ENCODE assay signal across 9 mouse cellular contexts in genomic region chr16:18798841-18799240, GRCm38 (mm10). TPM values are rescaled to one million over a fixed set of nuclear protein-coding genes. Genes with fewer than 3 reads are reported as not detected.
A peak's percentile ranks its signal among the peaks of the same experiment; 100 is the strongest.
DNase-seq lines count a peak whose midpoint lies in the region; ATAC-seq and TF ChIP-seq lines count a peak whose summit lies in the region.
"Had no signal": no experiment of that assay in that cellular context is flagged by ENCODE, and none has a peak within 500 bp of the region (broad histone marks: within the 10 kb centered on the region; RNA-seq: fewer than 3 reads in every experiment).

No protein-coding gene starts in this region.

- no peak for TF ChIP-seq POLR2A in heart, adult 2 months (IDR thresholded peaks at IDR 0.05; ENCODE audit: insufficient read depth, low read depth, low read length)
- no peak for TF ChIP-seq POLR2A in MEL (IDR thresholded peaks at IDR 0.05; ENCODE audit: control insufficient read depth in 1 of 2, insufficient read depth in 1 of 2, low read depth in 1 of 2, low read length in 2 of 2, poor library complexity in 1 of 2)

- WGBS in heart, adult 2 months, result 64% methylated on average over 2 of the region's 2 CpGs
- WGBS in heart, embryonic 11.5 days (ENCODE audit: insufficient replicate concordance), result 79% methylated on average over 2 of the region's 2 CpGs
- WGBS in midbrain, embryonic 12.5 days, result 84% methylated on average over 2 of the region's 2 CpGs

- peak; percentile 98 for TF ChIP-seq CTCF in heart, adult 2 months (IDR thresholded peaks at IDR 0.05)
- peak; percentile 25 to 42 (median 31); a peak in 3 of 6 replicates for TF ChIP-seq CTCF in MEL (IDR thresholded peaks at IDR 0.05 in 2 of 3, conservative IDR thresholded peaks at IDR 0.05 in 1 of 3; ENCODE audit: control insufficient read depth in 1 of 3, insufficient read depth in 1 of 3, low read depth in 2 of 3, low read length in 3 of 3, poor library complexity in 1 of 3, severe bottlenecking in 1 of 3)

- H3K9me3 ChIP-seq in heart, embryonic 11.5 days (replicated peaks; ENCODE audit: control insufficient read depth, low read length), result no peaks in the 10 kb centered on the region
- H3K9me3 ChIP-seq in MEL (replicated peaks; ENCODE audit: insufficient read depth, low read length), result no peaks in the 10 kb centered on the region
- H3K9me3 ChIP-seq in midbrain, embryonic 12.5 days, result no peaks in the 10 kb centered on the region
- H3K9me3 ChIP-seq: limb, embryonic 15.5 days had no signal

- intact Hi-C loops in heart, adult 2 months (cut with DNase I), result loop anchor here (1.0 to 5.0 kb wide), 3 partner anchors 22 to 172 kb away; partner anchors contain the start of genes Cldn5, Gm49601 and Sept5
- intact Hi-C loops in heart, postnatal 36 days (cut with DNase I), result loop anchor here (1.0 to 5.0 kb wide), 2 partner anchors 103 to 172 kb away; partner anchors contain the start of genes Gm49601 and Sept5

- no peak overlapping the region for H3K4me2 ChIP-seq in heart, embryonic 11.5 days
- no peak overlapping the region for H3K4me2 ChIP-seq in midbrain, embryonic 12.5 days (replicated peaks)
- H3K4me2 ChIP-seq: limb, embryonic 15.5 days had no signal

- DNase-seq in heart, adult 2 months, result peak; percentile 43 to 73
- DNase-seq in MEL (ENCODE audit: low read depth, low spot score), result no peak
- DNase-seq in embryo, embryonic 11 days, result peak; percentile 35
- peak; percentile 41 to 68 for DNase-seq in heart, postnatal 36 days
- DNase-seq in layer of hippocampus, postnatal 10 days (ENCODE audit: low spot score in 2 of 2), result peak; percentile 78 to 85
- DNase-seq in yolk sac, embryonic 10.5 days (ENCODE audit: low spot score), result no peak

- ATAC-seq in heart, embryonic 11.5 days (replicated peaks; ENCODE audit: insufficient number of reproducible peaks, low FRiP score, low TSS enrichment), result no peak
- peak; percentile 47; the same call in 1 of the 2 replicates for ATAC-seq in midbrain, embryonic 12.5 days (ENCODE audit: low FRiP score, low read depth)

- H3K9ac ChIP-seq in heart, adult 2 months (ENCODE audit: low read depth, low read length), result no peak overlapping the region
- no peak overlapping the region for H3K9ac ChIP-seq in heart, embryonic 11.5 days (ENCODE audit: low read depth, low read length)
- H3K9ac ChIP-seq in MEL (ENCODE audit: control insufficient read depth, low read depth, low read length, poor library complexity, severe bottlenecking), result no peak overlapping the region
- H3K9ac ChIP-seq in midbrain, embryonic 12.5 days (replicated peaks), result no peak overlapping the region
- H3K9ac ChIP-seq: limb, embryonic 15.5 days had no signal

- H3K4me1 ChIP-seq in heart, adult 2 months (ENCODE audit: control insufficient read depth, insufficient read depth, low read length), result no peaks in the 10 kb centered on the region; the same call in 1 of the 2 replicates
- H3K4me1 ChIP-seq in heart, embryonic 11.5 days (ENCODE audit: control insufficient read depth, insufficient read depth, low read length), result no peaks in the 10 kb centered on the region
- H3K4me1 ChIP-seq in MEL (ENCODE audit: control insufficient read depth in 1 of 2, insufficient read depth in 2 of 2, low read length in 2 of 2), result no peaks in the 10 kb centered on the region
- H3K4me1 ChIP-seq in midbrain, embryonic 12.5 days, result no peaks in the 10 kb centered on the region
- H3K4me1 ChIP-seq: limb, embryonic 15.5 days had no signal

- TF ChIP-seq EP300 in heart, adult 2 months (IDR thresholded peaks at IDR 0.05; ENCODE audit: insufficient read depth, low read depth, low read length), result peak; percentile 86
- no peak for TF ChIP-seq EP300 in MEL (IDR thresholded peaks at IDR 0.05; ENCODE audit: low read depth in 1 of 2, low read length in 2 of 2)

- H3K27ac ChIP-seq in heart, adult 2 months, result no peak overlapping the region
- H3K27ac ChIP-seq in heart, embryonic 11.5 days (ENCODE audit: low read depth, low read length), result no peak overlapping the region
- H3K27ac ChIP-seq in MEL (ENCODE audit: control insufficient read depth, low read depth, low read length), result no peak overlapping the region
- H3K27ac ChIP-seq in midbrain, embryonic 12.5 days (replicated peaks), result no peak overlapping the region
- H3K27ac ChIP-seq: limb, embryonic 15.5 days had no signal

- no peak overlapping the region for H3K4me3 ChIP-seq in heart, adult 2 months
- H3K4me3 ChIP-seq in heart, embryonic 11.5 days (ENCODE audit: low read depth, low read length), result no peak overlapping the region
- H3K4me3 ChIP-seq in MEL (ENCODE audit: control insufficient read depth in 1 of 2, insufficient read depth in 1 of 2, low read depth in 2 of 2, low read length in 2 of 2), result no peak overlapping the region
- no peak overlapping the region for H3K4me3 ChIP-seq in midbrain, embryonic 12.5 days
- H3K4me3 ChIP-seq: limb, embryonic 15.5 days had no signal

- TF ChIP-seq RAD21 in MEL (IDR thresholded peaks at IDR 0.05; ENCODE audit: low read depth, low read length), result peak; percentile 24

- no peaks in the 10 kb centered on the region for H3K79me2 ChIP-seq in heart, adult 2 months (replicated peaks; ENCODE audit: control insufficient read depth, insufficient read depth, low read length)
- no peaks in the 10 kb centered on the region for H3K79me2 ChIP-seq in MEL (ENCODE audit: control insufficient read depth, insufficient read depth, low read length, poor library complexity)

- H3K27me3 ChIP-seq in heart, adult 2 months (ENCODE audit: control insufficient read depth, insufficient read depth, low read length), result no peaks in the 10 kb centered on the region
- no peaks in the 10 kb centered on the region for H3K27me3 ChIP-seq in heart, embryonic 11.5 days (ENCODE audit: control insufficient read depth, insufficient read depth, low read length)
- H3K27me3 ChIP-seq in MEL (ENCODE audit: control insufficient read depth in 1 of 2, insufficient read depth in 2 of 2, low read length in 2 of 2), result no peaks in the 10 kb centered on the region
- no peaks in the 10 kb centered on the region for H3K27me3 ChIP-seq in midbrain, embryonic 12.5 days
- H3K27me3 ChIP-seq: limb, embryonic 15.5 days had no signal

- H3K36me3 ChIP-seq in heart, adult 2 months (ENCODE audit: control insufficient read depth, insufficient read depth, low read length), result no peaks in the 10 kb centered on the region
- H3K36me3 ChIP-seq in heart, embryonic 11.5 days (ENCODE audit: control insufficient read depth, insufficient read depth, low read length), result peaks cover 24% of the 10 kb centered on the region
- peaks cover 0 to 12% of the 10 kb centered on the region in 2 experiments; a peak in 2 of 4 replicates for H3K36me3 ChIP-seq in MEL (ENCODE audit: control insufficient read depth in 1 of 2, insufficient read depth in 2 of 2, low read length in 2 of 2)
- H3K36me3 ChIP-seq in midbrain, embryonic 12.5 days, result peaks cover 65% of the 10 kb centered on the region

RNA-seq across cellular contexts. Expression of gene Ufd1, which starts 12.7 kb away (rescaled TPM):
- 10 to 100 TPM; 45.4 to 48.5 TPM for total RNA-seq in heart, adult 2 months (2021)
- 30.3 and 42.6 TPM in 2 replicates for polyA plus RNA-seq in heart, adult 2 months (2012; rRNA removed)
- 63.6 and 70.5 TPM in 2 replicates for polyA plus RNA-seq in heart, embryonic 11.5 days (2014; fragmentation: Nextera tagmentation; extraction: Ambion mirVana)
- 37.3 and 41.9 TPM in 2 replicates for total RNA-seq in MEL (2012; rRNA removed)
- 10 to 100 TPM in 1 of 2 experiments, not detected in 1; 67.8 TPM for polyA plus RNA-seq in MEL (2012; ENCODE audit: insufficient read depth in 1 of 2, insufficient read length in 2 of 2, low read depth in 1 of 2, low replicate concordance in 2 of 2, missing spikeins in 1 of 2)
- 10 to 100 TPM; 48.8 to 58.1 TPM for total RNA-seq in heart, postnatal 36 days (2021)
- 10 to 100 TPM; 93.8 to 95.9 TPM for total RNA-seq in layer of hippocampus, postnatal 10 days (2021)
- 104 and 107 TPM in 2 replicates for polyA plus RNA-seq in midbrain, embryonic 12.5 days (2016; fragmentation: Nextera tagmentation; extraction: Ambion mirVana)

RNA-seq across cellular contexts. Expression of gene Cdc45, which starts 12.9 kb away (rescaled TPM):
- 1 to 10 TPM; 2.5 to 3.4 TPM for total RNA-seq in heart, adult 2 months (2021)
- 3.9 and 5.2 TPM in 2 replicates for polyA plus RNA-seq in heart, adult 2 months (2012; rRNA removed)
- polyA plus RNA-seq in heart, embryonic 11.5 days (2014; fragmentation: Nextera tagmentation; extraction: Ambion mirVana), result 39.7 and 41.5 TPM in 2 replicates
- 81.1 and 90.2 TPM in 2 replicates for total RNA-seq in MEL (2012; rRNA removed)
- polyA plus RNA-seq in MEL (2012; ENCODE audit: insufficient read depth in 1 of 2, insufficient read length in 2 of 2, low read depth in 1 of 2, low replicate concordance in 2 of 2, missing spikeins in 1 of 2), result 10 to 100 TPM in 1 of 2 experiments, not detected in 1; 87.4 TPM
- 1 to 10 TPM; 2.7 to 3.6 TPM for total RNA-seq in heart, postnatal 36 days (2021)
- total RNA-seq in layer of hippocampus, postnatal 10 days (2021), result 1 to 10 TPM; 4.0 to 4.3 TPM
- polyA plus RNA-seq in midbrain, embryonic 12.5 days (2016; fragmentation: Nextera tagmentation; extraction: Ambion mirVana), result 41.3 and 42.1 TPM in 2 replicates

RNA-seq across cellular contexts. Expression of gene Cldn5, which starts 22.2 kb away (rescaled TPM):
- 10 to 100 TPM; 14.7 to 19.5 TPM for total RNA-seq in heart, adult 2 months (2021)
- polyA plus RNA-seq in heart, adult 2 months (2012; rRNA removed), result 27.6 and 38.3 TPM in 2 replicates
- 4.4 and 6.6 TPM in 2 replicates for polyA plus RNA-seq in heart, embryonic 11.5 days (2014; fragmentation: Nextera tagmentation; extraction: Ambion mirVana)
- not detected in 2 replicates for total RNA-seq in MEL (2012; rRNA removed)
- not detected for polyA plus RNA-seq in MEL (2012; ENCODE audit: insufficient read depth in 1 of 2, insufficient read length in 2 of 2, low read depth in 1 of 2, low replicate concordance in 2 of 2, missing spikeins in 1 of 2)
- 10 to 100 TPM; 37.2 to 45.9 TPM for total RNA-seq in heart, postnatal 36 days (2021)
- 10 to 100 TPM; 89.4 to 99.1 TPM for total RNA-seq in layer of hippocampus, postnatal 10 days (2021)
- polyA plus RNA-seq in midbrain, embryonic 12.5 days (2016; fragmentation: Nextera tagmentation; extraction: Ambion mirVana), result 34.6 and 39.2 TPM in 2 replicates

RNA-seq across cellular contexts. Expression of gene 2510002D24Rik, which starts 37.5 kb away (rescaled TPM):
- 10 to 100 TPM; 23.3 to 25.5 TPM for total RNA-seq in heart, adult 2 months (2021)
- polyA plus RNA-seq in heart, adult 2 months (2012; rRNA removed), result 46.9 and 68.1 TPM in 2 replicates
- 32.3 and 35.6 TPM in 2 replicates for polyA plus RNA-seq in heart, embryonic 11.5 days (2014; fragmentation: Nextera tagmentation; extraction: Ambion mirVana)
- total RNA-seq in MEL (2012; rRNA removed), result 19.9 and 25.3 TPM in 2 replicates
- 10 to 100 TPM in 1 of 2 experiments, not detected in 1; 33.0 TPM for polyA plus RNA-seq in MEL (2012; ENCODE audit: insufficient read depth in 1 of 2, insufficient read length in 2 of 2, low read depth in 1 of 2, low replicate concordance in 2 of 2, missing spikeins in 1 of 2)
- total RNA-seq in heart, postnatal 36 days (2021), result 10 to 100 TPM; 21.8 to 25.6 TPM
- 10 to 100 TPM; 22.2 to 24.7 TPM for total RNA-seq in layer of hippocampus, postnatal 10 days (2021)
- polyA plus RNA-seq in midbrain, embryonic 12.5 days (2016; fragmentation: Nextera tagmentation; extraction: Ambion mirVana), result 23.6 and 25.8 TPM in 2 replicates

RNA-seq across cellular contexts. Expression of gene Gm28539, which starts 37.5 kb away (rescaled TPM):
- 1 to 10 TPM in 1 of 2 experiments, not detected in 1; 1.3 TPM for total RNA-seq in heart, adult 2 months (2021)
- not detected in 2 replicates for polyA plus RNA-seq in heart, adult 2 months (2012; rRNA removed)
- not detected in 2 replicates for polyA plus RNA-seq in heart, embryonic 11.5 days (2014; fragmentation: Nextera tagmentation; extraction: Ambion mirVana)
- total RNA-seq in MEL (2012; rRNA removed), result 1.3 and 2.9 TPM in 2 replicates
- polyA plus RNA-seq in MEL (2012; ENCODE audit: insufficient read depth in 1 of 2, insufficient read length in 2 of 2, low read depth in 1 of 2, low replicate concordance in 2 of 2, missing spikeins in 1 of 2), result 10 to 100 TPM in 1 of 2 experiments, not detected in 1; 13.9 TPM
- 1 to 10 TPM in 1 of 2 experiments, not detected in 1; 2.4 TPM for total RNA-seq in heart, postnatal 36 days (2021)
- total RNA-seq in layer of hippocampus, postnatal 10 days (2021), result 10 to 100 TPM in 1 of 2 experiments, 1 to 10 TPM in 1; 8.8 to 16.9 TPM
- not detected in 2 replicates for polyA plus RNA-seq in midbrain, embryonic 12.5 days (2016; fragmentation: Nextera tagmentation; extraction: Ambion mirVana)
- polyA plus RNA-seq: limb, embryonic 15.5 days had no signal

Comparison
In these comparisons a context has a peak if more than half of its experiments do, and no peak if none do; other contexts are left out.
1. DNase-seq: peak in heart, adult 2 months (2 of 2), embryo, embryonic 11 days (single experiment), heart, postnatal 36 days (2 of 2) and layer of hippocampus, postnatal 10 days (2 of 2); none in MEL (single experiment) and yolk sac, embryonic 10.5 days (single experiment).
2. RNA of gene Cdc45, which starts 12.9 kb away (total RNA-seq): 81.1 to 90.2 TPM in MEL; 4.0 to 4.3 TPM in layer of hippocampus, postnatal 10 days, 2.7 to 3.6 TPM in heart, postnatal 36 days and 2.5 to 3.4 TPM in heart, adult 2 months; every median in the first group is over 10 times any median in the second.
3. RNA of gene Cldn5, which starts 22.2 kb away (total RNA-seq): 89.4 to 99.1 TPM in layer of hippocampus, postnatal 10 days, 37.2 to 45.9 TPM in heart, postnatal 36 days and 14.7 to 19.5 TPM in heart, adult 2 months; not detected in MEL; every median in the first group is over 10 times any median in the second.